Mouse (Mus musculus): ENCODE measurements around the gene Orc1.

DNA sequence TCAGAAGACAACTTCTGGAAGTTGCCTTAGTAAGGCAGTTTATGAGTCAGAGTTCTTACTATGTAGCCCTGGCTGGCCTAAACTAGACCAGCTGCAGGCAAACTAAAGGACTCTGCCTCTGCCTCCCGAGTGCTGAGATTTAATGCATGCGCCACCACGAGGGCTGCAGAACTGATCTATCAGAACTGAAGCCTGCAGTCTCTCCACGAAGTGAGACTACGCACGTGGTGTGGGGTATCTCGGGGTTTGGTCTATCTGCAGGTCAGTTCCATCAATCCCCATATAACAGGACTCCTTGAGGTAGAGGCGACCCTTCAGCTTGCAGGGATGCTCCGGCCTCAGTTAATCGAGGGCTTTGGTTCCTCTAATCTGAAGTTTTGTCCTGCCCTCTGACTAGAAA, 39.9 kb downstream of the Orc1 start:
- TF ChIP-seq CTCF (IDR thresholded peaks at IDR 0.05; ENCODE audit: borderline replicate concordance, insufficient read depth, low read length) = no peak
- peak; percentile 36; the same call in 1 of the 2 replicates for TF ChIP-seq POLR2A (IDR thresholded peaks at IDR 0.05; ENCODE audit: low read depth, low read length)
